Mouse (Mus musculus) kidney, adult 2 months (tissue): ENCODE data around the gene Adam11. TPM values are rescaled to one million over a fixed set of nuclear protein-coding genes. Genes with fewer than 3 reads are reported as not detected.

Experiments
- DNase-seq: peaks from one replicate; pipeline ENCODE4 v3.0.0; 2021
- H3K27ac ChIP-seq: fragments of 200-500 bp; 2 replicates; pipeline ENCODE4 v1.5.1; 2012; ENCODE audit warnings: low read depth, low read length, control low read depth, inconsistent platforms; ENCODE audit not compliant: insufficient read depth
- H3K27me3 ChIP-seq: fragments of 200-500 bp; replicated peaks from 2 replicates; pipeline ENCODE4 v1.6.1; 2012; ENCODE audit warnings: mild to moderate bottlenecking, moderate library complexity, low read length, inconsistent platforms; ENCODE audit not compliant: control insufficient read depth, insufficient read depth
- H3K36me3 ChIP-seq: fragments of 200-500 bp; 2 replicates; pipeline ENCODE4 v1.6.1; 2012; ENCODE audit warnings: mild to moderate bottlenecking, moderate library complexity, low read length, inconsistent platforms; ENCODE audit not compliant: control insufficient read depth, insufficient read depth
- H3K4me1 ChIP-seq: fragments of 200-500 bp; 2 replicates; pipeline ENCODE4 v1.6.1; 2011; ENCODE audit warnings: low read length; ENCODE audit not compliant: control insufficient read depth, insufficient read depth
- H3K4me3 ChIP-seq: fragments of 200-500 bp; 2 replicates; pipeline ENCODE4 v1.5.1; 2011; ENCODE audit warnings: mild to moderate bottlenecking, low read depth, low read length, control low read depth; ENCODE audit not compliant: insufficient read depth
- CTCF ChIP-seq: fragments of 200-500 bp; conservative IDR thresholded peaks from 2 replicates; pipeline ENCODE4 v1.5.1; 2011; ENCODE audit warnings: low read depth, mild to moderate bottlenecking, control low read depth, low read length, moderate library complexity, mixed read lengths; ENCODE audit not compliant: insufficient read depth, insufficient read length
- POLR2A ChIP-seq: fragments of 200-500 bp; IDR thresholded peaks from one replicate; pipeline ENCODE4 v1.6.1; 2011; ENCODE audit warnings: low read depth, low read length, control low read depth
- WGBS: fragments of 180-500 bp; shearing (Covaris S2); methylation state at CpG from one replicate; pipeline ENCODE4 v1.1.7; 2018; 5-methylcytosine and 5-hydroxymethylcytosine counted together
- polyA plus RNA-seq: library from polyadenylated mRNA; depleted of rRNA; stranded (reverse); fragments of >200 nt; gene quantifications from 2 replicates; pipeline ENCODE4 v1.2.3, GENCODE M21; 2012

Adam11 gene
- polyA plus RNA-seq, 1 experiment: 5.0 TPM

DNA sequence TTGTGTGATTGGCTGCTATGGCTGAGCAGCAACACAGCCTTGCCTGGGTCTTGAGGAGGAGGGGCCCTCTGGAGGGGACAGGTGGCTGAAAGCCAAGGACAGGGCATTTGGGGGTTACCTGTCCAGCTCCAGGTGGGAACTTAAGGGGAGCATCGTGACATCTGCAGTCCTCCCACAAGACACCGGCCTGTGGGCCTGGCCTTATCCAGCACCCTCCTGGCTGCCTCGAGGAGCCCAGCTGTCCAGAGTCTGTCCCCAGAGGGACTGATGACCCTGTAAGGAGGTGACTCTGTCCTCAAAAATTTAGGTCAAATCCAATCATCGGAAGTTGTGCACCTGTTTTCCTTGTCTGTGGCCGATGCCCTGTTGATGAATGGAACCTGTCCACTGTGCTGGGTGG, 4.2 kb downstream of the Adam11 start:
- H3K27me3 ChIP-seq: peaks cover 4% of the 10 kb centered on the region; the same call in 1 of the 2 replicates
- no peak for TF ChIP-seq CTCF
- no peaks in the 10 kb centered on the region; the same call in 1 of the 2 replicates for H3K4me1 ChIP-seq
- no peak overlapping the region for H3K27ac ChIP-seq
- 83% methylated on average over 5 of the region's 5 CpGs for WGBS
- DNase-seq: no peak
- H3K36me3 ChIP-seq: no peaks in the 10 kb centered on the region
- H3K4me3 ChIP-seq: no peak overlapping the region

DNA sequence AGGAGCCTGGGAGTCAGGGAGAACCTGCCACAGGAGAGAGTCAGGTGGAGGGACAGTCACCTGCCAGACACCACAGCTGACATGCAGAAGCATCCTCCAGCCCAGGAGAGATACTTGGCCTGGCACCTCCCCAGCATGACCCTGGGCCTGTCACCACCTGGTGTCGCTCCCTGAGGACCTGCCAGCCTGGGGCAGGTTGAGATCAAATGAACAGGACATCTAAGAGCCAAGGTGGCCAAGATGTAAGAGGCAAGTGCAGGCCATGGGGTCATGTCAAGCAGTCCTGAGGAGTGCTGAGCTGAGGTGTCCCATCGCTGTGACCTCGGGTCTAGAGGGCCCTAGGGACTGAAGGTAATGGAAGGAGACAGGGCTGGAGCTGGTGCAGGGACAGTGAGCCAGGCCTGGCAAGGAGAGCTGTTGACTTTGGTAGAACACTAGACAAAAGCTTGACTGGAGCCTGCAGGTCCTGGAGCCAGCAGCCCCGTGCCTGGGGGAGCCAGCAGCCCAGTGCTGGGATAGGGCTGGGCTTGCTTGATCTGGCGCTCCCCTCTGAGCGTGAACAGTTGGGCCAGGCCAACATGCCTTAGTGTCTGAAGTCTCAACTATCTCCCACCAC, 5.9 kb downstream of the Adam11 start:
- Histone ChIP-seq H3K4me3 (no peak overlapping the region), H3K36me3 (no peaks in the 10 kb centered on the region), H3K4me1 (no peaks in the 10 kb centered on the region; the same call in 1 of the 2 replicates), H3K27me3 (peaks cover under 1% of the 10 kb centered on the region; the same call in 1 of the 2 replicates), H3K27ac (no peak overlapping the region)
- TF ChIP-seq CTCF: no peak
- no peak for TF ChIP-seq POLR2A
- no peak for DNase-seq
- WGBS: 84% methylated on average over 6 of the region's 6 CpGs

DNA sequence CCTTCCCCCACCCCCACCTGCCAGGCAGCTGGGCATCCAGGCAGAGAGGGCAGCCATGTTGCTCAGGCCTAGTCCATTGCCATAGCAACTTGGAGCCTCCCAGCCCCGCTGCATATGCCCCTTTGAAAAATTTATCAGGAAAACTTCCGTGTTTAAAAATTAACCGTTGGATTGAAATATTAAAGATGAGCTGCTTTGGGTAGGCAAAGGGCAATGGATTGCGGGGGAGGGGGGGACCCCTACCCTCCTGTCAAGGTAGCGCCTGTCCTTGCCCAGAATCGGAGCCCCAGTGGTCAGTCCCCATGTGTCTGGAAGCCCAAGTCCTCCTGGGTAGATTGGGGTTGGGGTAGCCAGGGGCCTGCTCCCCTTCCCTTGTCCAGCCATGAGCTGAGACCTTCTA, 7.9 kb downstream of the Adam11 start:
- H3K36me3 ChIP-seq: no peaks in the 10 kb centered on the region
- no peaks in the 10 kb centered on the region for H3K27me3 ChIP-seq
- H3K4me1 ChIP-seq: no peaks in the 10 kb centered on the region
- TF ChIP-seq CTCF (no peak), POLR2A (no peak)
- H3K27ac ChIP-seq: no peak overlapping the region
- 84% methylated on average over 6 of the region's 6 CpGs for WGBS
- no peak overlapping the region for H3K4me3 ChIP-seq
- DNase-seq: no peak

DNA sequence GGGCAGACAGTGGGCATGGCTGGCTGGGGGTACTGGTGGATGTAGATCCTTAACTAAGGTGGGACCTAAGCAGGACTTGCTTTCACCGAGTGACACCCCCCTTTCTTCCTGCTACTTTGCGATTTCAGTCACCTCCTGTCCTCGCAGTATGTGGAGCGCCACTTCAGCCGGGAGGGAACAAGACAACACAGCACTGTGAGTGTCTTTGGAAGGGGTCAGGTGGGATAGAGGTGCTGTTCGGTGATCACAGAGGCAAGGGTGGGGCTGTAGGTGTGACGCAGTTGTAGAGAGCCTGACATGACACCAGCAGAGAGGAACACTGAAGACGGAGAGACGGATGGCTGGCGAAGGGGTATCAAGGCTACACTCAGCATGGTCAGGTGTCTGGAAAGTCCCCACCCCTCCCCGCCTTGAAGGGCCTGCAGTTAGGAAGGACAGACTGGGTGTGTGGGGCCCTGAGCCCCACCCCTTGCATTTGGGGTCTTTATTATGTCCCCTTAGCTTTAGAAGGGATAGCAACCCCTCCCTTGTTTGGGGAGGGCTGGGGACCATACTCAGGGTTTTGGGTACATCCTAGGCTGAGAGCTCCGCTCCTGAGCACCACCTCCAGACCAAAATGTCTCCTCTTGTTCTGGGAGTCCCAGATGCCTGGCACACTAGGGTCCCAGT, 8.9 kb downstream of the Adam11 start:
- TF ChIP-seq POLR2A (no peak), CTCF (no peak)
- DNase-seq: no peak
- WGBS: 87% methylated on average over 12 of the region's 12 CpGs
- Histone ChIP-seq H3K36me3 (no peaks in the 10 kb centered on the region), H3K27me3 (no peaks in the 10 kb centered on the region), H3K27ac (no peak overlapping the region), H3K4me1 (no peaks in the 10 kb centered on the region), H3K4me3 (no peak overlapping the region)

DNA sequence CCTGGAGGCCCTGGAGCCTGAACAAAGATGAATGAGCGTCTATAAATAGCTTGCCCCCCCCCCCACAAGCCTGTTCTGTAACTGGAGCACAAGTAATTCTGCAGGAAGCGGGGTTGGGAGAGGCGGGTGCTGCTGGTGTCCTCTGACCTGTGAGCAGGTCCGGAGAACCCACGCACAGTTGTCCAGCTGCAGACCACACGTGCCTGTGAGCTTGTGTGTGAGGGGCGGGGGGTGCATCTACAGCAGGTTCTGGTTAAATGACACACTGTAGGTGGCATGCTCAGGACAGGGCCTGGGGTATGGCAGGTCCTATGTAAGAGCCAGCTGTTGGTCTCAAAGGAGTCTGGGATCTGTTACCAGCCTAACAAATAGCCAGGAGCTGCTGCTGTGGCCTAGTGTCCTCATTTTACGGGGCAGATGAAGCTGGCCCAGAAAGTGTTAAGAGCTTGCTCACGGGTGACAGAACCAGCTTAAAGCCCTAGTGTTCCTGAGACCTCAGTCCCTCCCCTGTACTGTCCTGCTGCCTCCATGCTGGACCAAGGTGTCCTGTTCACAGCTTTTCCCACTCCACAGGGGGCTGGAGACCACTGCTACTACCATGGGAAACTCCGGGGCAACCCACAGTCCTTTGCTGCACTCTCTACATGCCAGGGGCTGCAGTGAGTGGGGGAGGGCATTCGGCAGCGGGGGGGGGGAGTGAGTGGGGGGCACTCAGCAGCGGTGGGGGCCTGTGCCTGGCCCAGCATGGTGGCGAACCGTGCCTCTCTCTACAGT, 9.6 kb downstream of the Adam11 start:
- H3K4me3 ChIP-seq: no peak overlapping the region
- DNase-seq: no peak
- no peaks in the 10 kb centered on the region for H3K4me1 ChIP-seq
- no peaks in the 10 kb centered on the region for H3K36me3 ChIP-seq
- H3K27me3 ChIP-seq: no peaks in the 10 kb centered on the region
- TF ChIP-seq POLR2A (no peak), CTCF (no peak)
- WGBS: 39% methylated on average over 15 of the region's 15 CpGs
- H3K27ac ChIP-seq: no peak overlapping the region

DNA sequence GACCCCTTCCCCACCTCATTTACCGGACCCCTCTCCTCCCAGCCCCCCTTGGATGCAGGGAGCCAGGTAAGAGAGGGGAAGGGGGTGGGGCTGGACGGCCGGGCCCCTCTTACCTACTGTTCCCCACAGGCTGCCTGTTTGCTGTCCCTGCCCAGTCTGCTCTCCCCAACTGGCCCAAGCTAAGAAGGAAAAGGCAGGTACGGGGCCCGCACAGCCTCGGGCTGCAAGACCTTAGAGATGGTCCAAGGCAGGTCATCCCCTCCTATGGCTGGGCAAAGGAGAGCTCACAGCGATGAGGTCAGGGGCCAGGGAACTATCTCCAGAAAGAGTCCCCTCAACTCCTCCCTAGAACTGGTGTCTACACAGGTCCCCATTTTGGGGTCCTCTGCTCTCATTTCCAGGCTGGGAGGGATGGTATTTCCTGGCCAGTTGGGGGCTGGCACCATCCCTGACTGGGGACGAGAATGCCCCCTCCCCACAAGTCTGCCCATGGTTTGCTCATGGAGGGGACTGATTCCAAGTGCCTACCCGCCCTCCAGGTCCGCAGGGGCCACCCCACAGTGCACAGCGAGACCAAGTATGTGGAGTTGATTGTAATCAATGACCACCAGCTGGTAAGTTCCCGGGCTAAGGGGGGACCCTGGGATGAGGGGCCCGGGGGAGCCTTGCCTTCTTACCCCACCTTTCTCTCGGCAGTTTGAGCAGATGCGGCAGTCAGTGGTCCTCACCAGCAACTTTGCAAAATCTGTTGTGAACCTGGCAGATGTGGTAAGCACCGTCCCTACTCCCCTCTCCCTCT, 10.9 kb downstream of the Adam11 start:
- DNase-seq: no peak
- Histone ChIP-seq H3K36me3 (no peaks in the 10 kb centered on the region), H3K4me3 (no peak overlapping the region), H3K4me1 (no peaks in the 10 kb centered on the region), H3K27ac (no peak overlapping the region), H3K27me3 (no peaks in the 10 kb centered on the region)
- 40% methylated on average over 16 of the region's 16 CpGs for WGBS
- no peak for TF ChIP-seq CTCF
- TF ChIP-seq POLR2A: no peak
